Mouse (Mus musculus) gastrocnemius, postnatal 14 days (tissue): Measurements from ENCODE around the gene Tectb. TPM values are rescaled to one million over a fixed set of nuclear protein-coding genes. Genes with fewer than 3 reads are reported as not detected.
A peak's percentile ranks its signal among the peaks of the same experiment; 100 is the strongest.
"Not testable (repeated sequence)": the region's sequence is repeated elsewhere in the genome, so short reads cannot be mapped to it uniquely, and the experiment has no call there.

Experiments used
- DNase-seq: peaks from one replicate; pipeline ENCODE4 v3.0.0; 2021; ENCODE audit warnings: mixed read lengths
- intact Hi-C: fragments of 180-260 bp; cut with DNase I; formaldehyde crosslinking; loops from one replicate; pipeline ENCODE4 v1.15.1; 2025; ENCODE audit warnings: low total_unique reads
- total RNA-seq, 2 experiments: library from RNA; stranded (reverse); gene quantifications; 2 replicates each; pipeline ENCODE4 v1.2.3; 2021

Tectb gene
- total RNA-seq, 2 experiments from 2014 or later = 0.64 to 0.66 TPM

DNA sequence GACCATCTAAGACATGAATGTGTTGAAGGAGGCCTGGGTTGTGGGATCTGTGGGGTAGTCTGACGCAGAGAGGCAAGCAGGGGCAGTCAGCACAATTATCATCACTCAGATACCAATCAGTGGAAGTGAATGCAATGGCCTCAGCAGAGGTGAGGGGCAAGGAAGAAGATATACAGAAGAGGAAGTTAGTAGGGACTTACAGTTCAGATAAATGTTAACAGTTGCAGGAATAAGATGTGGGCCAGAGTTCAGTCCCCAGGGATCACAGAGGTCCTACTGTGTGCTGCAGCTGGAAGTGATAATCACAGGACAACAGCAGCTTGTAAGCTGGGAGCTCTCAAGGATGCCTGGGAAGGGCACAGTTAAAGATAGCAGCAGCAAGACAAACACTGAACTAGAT is 16.4 kb upstream of the Tectb start:
- intact Hi-C loops = no loop called here
- DNase-seq = no peak

DNA sequence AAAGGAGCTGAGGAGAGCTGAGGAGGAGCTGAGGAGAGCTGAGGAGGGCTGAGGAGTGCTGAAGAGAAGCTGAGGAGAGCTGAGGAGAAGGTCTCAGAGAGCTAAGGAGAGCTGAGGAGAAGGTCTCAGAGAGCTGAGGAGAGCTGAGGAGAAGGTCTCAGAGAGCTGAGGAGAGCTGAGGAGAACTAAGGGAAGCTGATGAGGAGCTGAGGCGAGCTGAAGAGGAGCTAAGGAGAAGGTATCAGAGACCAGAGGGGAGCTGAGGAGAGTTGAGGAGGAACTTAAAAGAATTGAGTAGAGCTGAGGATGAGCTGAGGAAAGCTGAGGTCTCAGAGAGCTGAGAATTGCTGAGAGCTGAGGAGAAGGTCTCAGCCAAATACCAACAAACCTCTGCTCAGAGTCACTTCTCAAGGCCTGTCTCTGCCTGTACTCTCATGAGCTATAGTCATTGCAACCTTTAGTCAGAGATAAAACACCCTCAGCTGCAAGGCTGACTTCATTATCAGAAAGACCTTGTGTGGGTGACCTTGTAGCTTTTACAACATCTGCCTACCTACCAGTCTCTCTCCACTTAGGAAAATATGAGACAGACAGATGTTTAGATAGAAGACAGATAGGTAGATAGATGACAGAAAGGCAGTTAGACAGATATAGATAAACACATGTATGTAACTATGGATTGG is 15.2 kb upstream of the Tectb start:
- intact Hi-C loops = no loop called here
- DNase-seq = no peak

DNA sequence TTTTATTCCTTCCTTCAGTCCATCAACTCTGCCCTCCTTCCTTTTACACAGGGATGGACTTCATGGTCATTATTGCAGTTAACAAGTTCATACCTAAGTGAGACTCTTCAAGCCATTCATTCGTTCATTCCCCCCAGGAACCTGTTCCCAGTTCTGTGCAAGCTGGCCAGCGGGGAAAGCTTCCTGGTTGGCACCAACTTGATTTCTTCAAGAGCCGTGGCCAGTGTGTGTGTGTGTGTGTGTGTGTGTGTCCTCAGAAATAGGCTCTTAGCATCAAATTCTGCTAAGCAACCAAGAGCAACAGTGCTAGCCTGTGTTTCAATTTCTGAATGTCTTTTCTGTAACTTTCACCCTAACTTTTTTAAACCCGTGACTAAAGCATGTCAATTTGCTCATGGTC is 14.6 kb upstream of the Tectb start:
- intact Hi-C loops = no loop called here
- DNase-seq = no peak

DNA sequence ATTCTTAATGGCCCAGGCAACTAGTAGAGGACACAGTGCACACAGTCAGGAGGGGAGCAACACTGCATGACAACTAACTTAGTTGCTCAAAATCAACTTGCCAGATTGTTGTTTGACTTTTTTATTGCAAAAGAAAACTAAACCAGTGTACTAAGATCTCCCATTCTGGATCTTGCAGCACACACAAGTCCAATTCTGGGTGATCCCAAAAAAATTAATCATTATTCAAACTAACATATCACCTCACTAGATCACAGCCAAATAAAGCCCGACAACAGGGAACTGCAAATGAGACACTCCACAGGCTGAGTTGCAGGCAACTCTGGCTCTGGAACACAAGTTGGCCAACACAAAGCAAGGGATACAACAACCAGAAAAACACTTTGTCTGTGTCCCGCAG is 13.8 kb upstream of the Tectb start:
- intact Hi-C loops = no loop called here
- DNase-seq = no peak

DNA sequence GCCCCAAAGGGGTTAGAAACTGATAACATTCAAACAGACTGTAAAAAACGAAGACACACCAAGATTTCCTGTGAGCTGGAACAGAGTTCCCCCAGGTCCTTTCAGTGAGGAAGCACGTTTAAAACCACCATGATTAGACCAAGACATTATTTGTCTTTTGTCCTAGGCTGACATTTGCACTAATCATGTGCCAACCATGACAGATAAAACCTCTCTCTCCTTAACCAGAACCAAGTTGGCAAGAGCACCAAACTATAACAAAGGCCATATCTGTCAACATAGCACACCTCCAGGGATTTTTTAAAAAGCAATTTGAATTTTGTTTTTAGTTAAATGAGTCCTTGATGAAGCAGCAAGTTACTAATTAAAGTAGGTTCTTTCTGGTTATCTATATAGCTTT is 12.8 kb upstream of the Tectb start:
- intact Hi-C loops = no loop called here
- no peak for DNase-seq

DNA sequence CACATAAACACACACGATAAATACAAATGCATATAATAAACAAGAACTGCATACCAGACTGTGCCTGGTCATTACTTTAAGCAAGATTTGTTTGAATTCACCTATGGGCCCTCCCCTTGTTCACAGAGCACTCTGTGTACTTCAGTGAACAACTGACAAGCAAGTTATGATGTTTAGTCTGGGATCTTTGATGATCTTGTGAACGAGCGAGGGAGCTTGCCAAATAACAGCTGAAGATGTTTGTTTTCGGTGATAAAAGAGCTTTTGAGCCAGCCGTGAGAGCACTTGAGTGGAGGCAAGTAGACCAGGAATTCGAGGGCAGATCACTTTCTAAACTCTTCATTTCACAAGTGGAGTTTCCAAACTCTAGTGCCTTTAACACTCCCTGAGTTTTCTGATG is 12.2 kb upstream of the Tectb start:
- intact Hi-C loops = no loop called here
- no peak for DNase-seq

DNA sequence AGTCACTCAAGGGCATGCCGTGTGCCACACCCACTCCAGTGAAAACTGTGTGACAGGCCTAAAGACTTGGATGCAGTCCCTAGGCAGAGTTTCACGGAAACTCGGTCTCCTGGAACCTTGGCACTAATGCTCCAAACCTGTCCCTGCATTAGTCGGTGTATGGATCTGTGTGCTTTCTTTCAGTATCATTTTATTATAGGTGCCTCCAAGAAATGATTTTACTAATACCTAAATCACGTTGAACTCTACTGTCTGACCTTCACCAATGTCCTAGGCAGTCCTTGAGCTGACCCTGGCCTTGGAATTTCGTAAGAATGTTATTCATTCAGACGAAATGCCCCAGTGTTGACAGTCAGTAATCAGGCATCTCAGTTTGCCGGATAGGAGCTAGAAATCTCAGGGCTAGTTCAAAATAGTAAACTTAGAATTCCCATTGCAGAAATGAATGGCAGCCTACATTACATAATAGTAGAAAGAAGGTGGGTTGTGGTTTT is 11.2 kb upstream of the Tectb start:
- intact Hi-C loops, DNase-seq: not testable (repeated sequence)

DNA sequence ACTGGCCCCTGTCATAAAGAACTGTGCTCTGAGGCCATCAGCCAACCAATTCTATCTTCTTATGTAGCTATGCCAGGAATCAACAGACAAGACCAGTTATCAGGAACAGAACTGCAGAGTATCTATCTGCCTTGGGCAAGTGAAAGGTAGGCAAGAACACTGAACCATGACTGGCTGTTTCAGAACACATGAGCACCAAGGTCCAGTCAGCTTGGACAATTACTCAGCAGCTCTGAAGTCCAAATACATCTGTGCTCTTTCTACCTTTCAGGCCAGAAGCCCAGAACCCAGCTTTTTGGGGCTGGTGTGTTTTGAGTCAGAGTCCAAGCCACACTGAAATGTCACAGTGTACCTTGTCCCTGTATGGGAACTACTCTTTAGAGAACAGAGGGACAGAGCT is 10.1 kb upstream of the Tectb start:
- DNase-seq = no peak
- intact Hi-C loops = no loop called here

DNA sequence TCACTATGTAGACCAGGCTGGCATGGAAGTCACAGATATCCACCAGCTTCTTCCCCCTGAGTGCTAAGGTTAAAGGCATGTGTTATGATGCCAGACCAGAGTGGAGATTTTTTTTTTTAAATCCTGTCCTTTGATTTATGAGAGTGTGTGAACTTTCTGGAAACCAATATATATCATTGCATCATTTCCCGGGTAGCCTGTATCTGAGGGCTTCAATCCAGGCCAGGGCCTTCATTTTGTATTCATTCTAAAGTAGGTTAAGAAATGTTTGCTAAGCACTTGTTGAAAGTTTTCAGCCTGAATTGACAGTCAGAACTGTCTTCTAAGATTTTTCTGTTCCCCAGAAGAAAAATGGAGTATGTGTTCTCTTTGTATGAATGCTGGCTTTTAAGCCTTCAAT is 8.9 kb upstream of the Tectb start:
- DNase-seq = no peak
- intact Hi-C loops = no loop called here

DNA sequence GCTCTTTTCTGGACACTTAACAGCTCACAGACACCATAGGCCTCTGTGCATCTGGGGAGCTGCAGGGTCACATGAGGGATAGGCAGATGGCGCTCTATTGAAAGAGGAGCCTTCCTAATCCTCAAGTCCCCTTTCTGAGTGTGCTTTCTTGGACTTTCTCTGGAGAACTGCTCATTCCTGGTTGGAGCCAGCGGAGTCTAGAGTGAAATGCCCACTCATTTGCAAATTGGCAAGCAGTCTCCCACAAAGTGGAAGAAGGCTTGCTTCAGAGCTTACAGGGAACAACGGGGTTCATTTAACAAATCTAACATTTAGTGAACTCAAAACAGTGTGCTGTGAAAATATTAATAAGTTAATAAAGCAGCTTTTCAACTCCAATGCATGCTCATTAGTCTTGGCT is 3.4 kb upstream of the Tectb start:
- intact Hi-C loops = loop anchor here (5.0 kb wide), 1 partner anchor 50 kb away; the partner anchor contains the start of gene Gpam
- DNase-seq = no peak

DNA sequence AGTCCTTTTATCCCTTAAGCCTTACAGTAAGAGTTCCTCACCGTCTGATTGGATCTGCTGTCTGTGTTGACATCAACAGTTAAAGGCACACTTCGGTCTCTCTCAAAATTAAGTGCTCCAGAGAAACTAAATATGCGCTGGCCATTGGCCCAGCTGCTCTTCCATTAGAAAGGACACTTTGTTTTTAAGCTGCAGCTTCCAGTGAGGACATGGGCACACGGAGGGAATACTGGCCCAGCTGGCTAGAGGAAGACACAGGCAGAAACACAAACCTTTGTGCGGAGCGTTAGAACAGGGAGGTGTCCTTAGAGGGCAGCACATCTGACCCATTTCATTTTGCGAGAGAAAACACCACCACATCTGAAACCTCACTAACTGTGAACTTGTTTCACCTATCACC is 3.9 kb downstream of the Tectb start:
- DNase-seq = no peak
- intact Hi-C loops = no loop called here

DNA sequence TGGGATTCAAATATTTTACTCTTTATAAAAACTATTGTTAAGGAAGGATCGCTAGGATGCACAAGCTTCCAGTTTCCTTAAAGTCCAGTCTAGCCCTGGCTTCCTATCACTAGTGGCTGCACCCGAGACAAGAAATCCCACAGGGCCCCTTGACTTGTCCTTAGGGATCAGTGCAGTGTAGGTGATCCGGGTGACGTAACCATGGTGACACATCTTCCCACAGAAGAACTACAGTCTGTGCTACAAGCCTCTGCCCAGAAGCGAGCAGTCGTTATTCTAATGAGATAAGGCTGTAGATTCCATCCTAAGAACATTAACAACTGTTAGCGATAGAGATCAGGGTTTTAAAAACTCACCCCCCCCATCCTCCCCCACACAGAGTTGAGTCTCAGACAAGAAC is 4.5 kb downstream of the Tectb start:
- no peak for DNase-seq

DNA sequence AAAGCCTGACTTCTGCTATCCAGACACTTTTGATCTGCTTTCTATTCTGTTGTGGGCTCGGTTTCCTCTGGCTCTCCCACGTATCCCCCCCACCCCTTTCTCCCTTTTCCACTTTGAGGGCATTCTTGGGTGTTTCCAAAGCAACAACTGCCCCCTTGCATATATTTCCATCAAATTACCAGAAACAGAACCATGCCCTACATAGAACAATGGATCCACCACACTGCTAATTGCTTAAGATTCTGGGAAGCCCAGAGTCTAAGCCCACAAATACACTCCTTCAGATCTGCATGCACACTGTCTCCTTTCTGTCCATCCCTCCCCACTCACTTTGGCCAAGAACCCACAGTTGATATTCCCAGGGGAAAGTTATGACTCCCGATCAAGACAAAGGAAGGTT is 5.1 kb downstream of the Tectb start:
- intact Hi-C loops = no loop called here
- no peak for DNase-seq

More for the DNA sequence above, 4.5 kb downstream of the Tectb start:
- intact Hi-C loops = no loop called here

DNA sequence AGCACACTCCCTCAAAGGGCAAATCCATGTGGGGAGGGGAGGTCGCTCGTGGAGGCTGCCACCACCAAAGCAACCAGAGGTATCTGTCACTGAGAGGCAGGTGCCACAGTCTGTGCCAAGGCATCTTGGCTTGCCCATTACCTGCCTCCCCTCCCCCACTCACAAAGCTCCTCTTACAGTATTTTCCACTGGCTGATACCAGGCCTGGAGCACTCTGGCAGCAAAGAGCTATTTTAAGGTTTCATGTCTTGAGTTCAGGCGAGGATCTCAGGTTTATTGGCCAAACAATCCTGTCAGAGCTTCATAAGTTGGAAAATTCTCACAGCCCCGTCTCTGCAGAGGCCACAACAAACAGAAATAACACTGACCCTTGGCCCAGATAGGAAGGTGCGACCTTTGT is 9.5 kb downstream of the Tectb start:
- peak; percentile 70 for DNase-seq
- intact Hi-C loops = loop anchor here (5.0 kb wide), 1 partner anchor 83 kb away; no protein-coding TSS in a partner anchor

DNA sequence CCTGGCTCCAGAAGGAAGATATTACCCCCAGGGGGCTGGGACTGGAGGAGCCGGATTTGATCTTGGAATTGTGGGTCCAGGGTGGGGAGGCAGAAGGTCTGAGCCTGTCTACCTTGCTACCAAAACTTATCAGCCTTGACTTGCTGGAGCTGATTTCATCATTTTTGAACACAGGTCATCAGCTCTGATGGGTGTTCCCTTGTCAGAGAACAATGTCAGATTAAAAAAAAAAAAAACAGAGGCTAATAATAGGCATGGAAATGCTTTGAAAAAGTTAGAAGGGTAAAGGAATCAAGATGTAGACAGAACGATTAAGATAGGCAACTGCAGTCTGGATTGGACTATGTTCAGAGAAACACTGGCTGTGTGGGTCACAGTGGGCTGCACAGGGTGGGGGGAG is 11.1 kb downstream of the Tectb start:
- intact Hi-C loops = loop anchor here (5.0 kb wide), 1 partner anchor 84 kb away; no protein-coding TSS in a partner anchor
- DNase-seq = no peak

DNA sequence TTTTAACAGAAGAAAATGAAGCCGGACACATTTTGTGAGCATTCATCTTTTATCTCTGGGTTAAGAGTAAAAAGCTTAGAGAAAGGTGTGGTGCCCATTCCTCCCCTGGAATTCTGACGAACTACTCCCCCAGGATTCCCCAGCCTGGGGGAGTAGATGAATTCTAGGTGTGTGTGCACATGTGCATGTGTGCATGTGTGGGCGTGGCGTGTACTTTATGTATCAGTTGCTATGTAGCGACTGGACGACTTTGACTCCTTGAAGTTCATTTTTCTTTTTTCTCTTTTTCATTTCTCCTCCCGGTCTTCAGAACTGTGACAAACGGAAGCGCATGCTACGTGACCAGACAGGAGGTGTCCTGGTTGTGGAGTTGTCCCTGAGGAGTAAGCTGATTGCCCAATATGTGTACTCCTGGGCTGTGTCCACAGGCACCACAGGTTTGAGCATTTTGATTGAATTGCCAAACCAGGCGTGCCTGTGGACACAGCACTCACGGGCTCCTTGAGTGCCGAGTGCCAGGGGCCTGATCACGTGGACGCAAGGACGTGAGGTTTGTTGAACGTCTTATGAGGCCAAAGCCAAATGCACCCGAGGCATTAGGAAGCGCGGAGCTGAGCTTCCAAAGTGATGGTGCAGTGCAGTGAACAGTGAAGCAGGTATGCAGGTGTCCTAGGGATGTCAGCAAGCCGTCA is 11.9 kb downstream of the Tectb start:
- intact Hi-C loops = loop anchor here (5.0 kb wide), 1 partner anchor 85 kb away; no protein-coding TSS in a partner anchor
- DNase-seq = no peak

DNA sequence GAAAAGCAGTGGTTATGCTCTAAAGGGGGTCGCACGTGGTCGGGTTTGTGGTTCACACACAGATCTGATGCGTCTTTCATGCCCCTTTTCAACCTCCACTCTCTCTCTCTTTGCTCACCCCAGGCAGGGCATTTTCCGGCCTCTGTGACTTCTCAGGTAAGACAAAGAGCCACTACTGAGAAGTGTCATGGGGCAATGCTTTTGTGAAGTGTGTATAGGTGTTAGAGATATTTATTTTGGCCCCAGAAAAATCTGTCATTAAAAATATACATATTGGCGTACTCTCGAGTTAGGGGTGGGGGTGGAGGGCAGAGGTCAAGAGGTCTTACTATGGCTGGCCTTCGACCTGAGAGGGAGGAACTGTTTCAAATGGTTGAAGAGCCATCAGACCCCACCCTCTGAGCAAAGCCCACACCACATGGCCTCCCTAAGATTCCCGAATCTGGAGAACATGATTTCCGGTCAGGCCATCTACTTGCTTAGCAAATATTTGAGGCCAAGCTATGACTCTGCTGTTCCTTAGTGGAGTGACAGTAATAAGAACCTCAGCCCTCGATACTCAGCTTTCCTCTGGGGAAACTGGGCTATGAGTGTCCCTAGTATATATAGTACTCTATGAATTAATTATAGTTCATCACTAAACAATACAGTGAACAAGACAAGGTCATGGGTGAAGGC is 13.3 kb downstream of the Tectb start:
- intact Hi-C loops = loop anchor here (5.0 kb wide), 1 partner anchor 87 kb away; no protein-coding TSS in a partner anchor
- DNase-seq = no peak

DNA sequence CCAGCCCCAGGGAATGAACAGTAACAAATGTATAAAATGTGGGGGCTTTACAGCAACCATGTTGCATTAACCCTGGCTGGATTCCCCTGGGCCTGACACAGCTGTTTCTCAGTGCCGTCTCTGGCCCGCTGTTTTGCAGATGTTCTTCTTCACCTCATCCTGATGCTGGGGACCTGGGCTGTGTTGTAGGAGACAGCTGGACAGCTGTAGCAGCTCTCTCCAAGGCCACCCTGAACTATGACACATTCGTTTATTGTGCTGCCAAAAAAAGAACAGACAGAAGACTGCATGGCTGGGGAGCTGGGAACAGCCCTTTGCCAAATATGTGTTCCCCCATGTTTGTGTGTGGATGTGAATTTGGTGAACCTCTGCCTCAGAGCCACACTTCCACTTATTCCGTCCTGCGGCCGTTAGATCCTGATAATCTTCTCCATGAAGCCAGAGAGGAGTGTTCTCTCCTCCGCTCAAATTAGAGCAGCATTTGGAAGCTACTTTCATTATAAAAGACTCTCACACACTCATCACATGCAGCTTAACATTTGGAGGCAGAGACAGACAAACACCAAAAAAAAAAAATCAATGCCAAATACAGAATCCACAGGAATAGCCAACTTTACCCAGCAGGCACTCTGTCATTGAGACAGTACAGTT is 14.1 kb downstream of the Tectb start:
- DNase-seq = peak; percentile 34
- intact Hi-C loops = loop anchor here (5.0 kb wide), 2 partner anchors 87 to 117 kb away; no protein-coding TSS in a partner anchor

DNA sequence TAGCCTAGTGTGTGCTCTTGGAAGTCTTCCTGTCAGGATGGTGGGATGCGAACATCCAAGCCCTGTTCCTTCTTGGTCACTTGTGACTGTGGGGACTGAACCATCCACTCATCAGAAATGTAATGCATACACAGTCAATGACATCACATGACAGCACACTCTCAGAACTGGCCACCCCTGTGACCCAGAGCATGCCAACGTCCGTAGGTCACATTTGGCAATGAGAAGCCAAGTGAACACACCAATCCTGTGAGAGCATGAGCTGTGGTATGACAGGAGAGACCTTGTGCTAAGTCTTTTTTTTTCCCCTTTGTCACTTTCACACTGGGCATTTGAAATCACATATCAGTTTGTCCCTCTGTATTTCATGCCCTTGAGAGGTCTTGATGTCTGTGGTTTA is 15.0 kb downstream of the Tectb start:
- DNase-seq = no peak
- intact Hi-C loops = loop anchor here (5.0 kb wide), 1 partner anchor 118 kb away; no protein-coding TSS in a partner anchor

DNA sequence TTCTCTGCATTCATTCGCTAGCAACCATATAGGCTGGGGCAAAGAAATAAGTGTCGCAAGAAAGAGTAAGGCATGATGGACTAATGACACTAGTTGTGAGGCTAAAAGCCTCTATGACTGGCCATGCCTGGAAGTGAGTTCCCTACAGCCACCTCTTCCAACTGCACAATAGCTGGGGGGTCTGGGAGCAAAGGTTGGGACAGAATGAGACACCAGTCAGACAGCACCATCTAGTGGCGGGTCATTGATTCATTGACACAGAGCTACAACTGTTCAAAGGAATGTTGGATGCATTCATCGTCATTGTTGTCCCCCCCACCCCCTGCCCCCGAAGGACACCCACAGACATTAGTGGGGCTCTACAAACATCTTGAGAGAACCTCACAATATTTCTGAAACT is 17.8 kb downstream of the Tectb start:
- intact Hi-C loops = loop anchor here (5.0 kb wide), 1 partner anchor 121 kb away; no protein-coding TSS in a partner anchor
- peak; percentile 63 for DNase-seq
